Mouse (Mus musculus): Measurements from ENCODE around the gene Rpe. TPM values are rescaled to one million over a fixed set of nuclear protein-coding genes. Genes with fewer than 3 reads are reported as not detected.
"Not testable (repeated sequence)": the region's sequence is repeated elsewhere in the genome, so short reads cannot be mapped to it uniquely, and the experiment has no call there.

Gene Rpe
- polyA plus RNA-seq, 1 experiment from 2014 or later: 22.6 TPM

- ATAC-seq (ENCODE audit: low read depth): no peak
These were observed 8.3 kb upstream of the Rpe start for GRCm38 (mm10) chr1:66692308-66692707.

GRCm38 (mm10) chr1:66692780-66693392 is 7.7 kb upstream of the Rpe start:
- Histone ChIP-seq H3K4me2 (ENCODE audit: low read depth, low read length) (no peak overlapping the region), H3K4me3 (ENCODE audit: low read depth, low read length) (no peak overlapping the region), H3K27ac (ENCODE audit: low read length) (no peak overlapping the region), H3K27me3 (ENCODE audit: control insufficient read depth, insufficient read depth, low read depth, low read length) (no peaks in the 10 kb centered on the region), H3K9me3 (replicated peaks; ENCODE audit: control insufficient read depth, low read length) (no peaks in the 10 kb centered on the region), H3K36me3 (ENCODE audit: control insufficient read depth, insufficient read depth) (no peaks in the 10 kb centered on the region), H3K9ac (ENCODE audit: low read depth, low read length) (no peak overlapping the region), H3K4me1 (ENCODE audit: control insufficient read depth, low read depth, low read length) (no peaks in the 10 kb centered on the region)
- 72% methylated on average over 8 of the region's 8 CpGs for WGBS (ENCODE audit: insufficient replicate concordance)
- no peak for ATAC-seq (ENCODE audit: low read depth)

More at GRCm38 (mm10) chr1:66692308-66692707, 8.3 kb upstream of the Rpe start:
- Histone ChIP-seq H3K4me2 (ENCODE audit: low read depth, low read length) (no peak overlapping the region), H3K4me1 (ENCODE audit: control insufficient read depth, low read depth, low read length) (no peaks in the 10 kb centered on the region), H3K9me3 (replicated peaks; ENCODE audit: control insufficient read depth, low read length) (no peaks in the 10 kb centered on the region), H3K9ac (ENCODE audit: low read depth, low read length) (no peak overlapping the region), H3K4me3 (ENCODE audit: low read depth, low read length) (no peak overlapping the region), H3K27me3 (ENCODE audit: control insufficient read depth, insufficient read depth, low read depth, low read length) (no peaks in the 10 kb centered on the region), H3K27ac (ENCODE audit: low read length) (no peak overlapping the region), H3K36me3 (ENCODE audit: control insufficient read depth, insufficient read depth) (no peaks in the 10 kb centered on the region)
- 67% methylated on average over 1 of the region's 1 CpGs for WGBS (ENCODE audit: insufficient replicate concordance)

- no peak for ATAC-seq (ENCODE audit: low read depth)
- Histone ChIP-seq H3K4me2 (ENCODE audit: low read depth, low read length) (no peak overlapping the region), H3K4me1 (ENCODE audit: control insufficient read depth, low read depth, low read length) (no peaks in the 10 kb centered on the region), H3K36me3 (ENCODE audit: control insufficient read depth, insufficient read depth) (no peaks in the 10 kb centered on the region), H3K4me3 (ENCODE audit: low read depth, low read length) (no peak overlapping the region), H3K9me3 (replicated peaks; ENCODE audit: control insufficient read depth, low read length) (no peaks in the 10 kb centered on the region), H3K27ac (ENCODE audit: low read length) (no peak overlapping the region), H3K9ac (ENCODE audit: low read depth, low read length) (no peak overlapping the region), H3K27me3 (ENCODE audit: control insufficient read depth, insufficient read depth, low read depth, low read length) (no peaks in the 10 kb centered on the region)
- WGBS (ENCODE audit: insufficient replicate concordance): 24% methylated on average over 5 of the region's 5 CpGs
These were observed 6.4 kb upstream of the Rpe start for GRCm38 (mm10) chr1:66694266-66694665.

- H3K4me2 ChIP-seq (ENCODE audit: low read depth, low read length): no peak overlapping the region
- ATAC-seq (ENCODE audit: low read depth): no peak
- no peak overlapping the region for H3K27ac ChIP-seq (ENCODE audit: low read length)
- peaks cover 1% of the 10 kb centered on the region; the same call in 1 of the 2 replicates for H3K4me1 ChIP-seq (ENCODE audit: control insufficient read depth, low read depth, low read length)
- WGBS (ENCODE audit: insufficient replicate concordance): 61% methylated on average over 7 of the region's 7 CpGs
- no peak overlapping the region for H3K4me3 ChIP-seq (ENCODE audit: low read depth, low read length)
- H3K9me3 ChIP-seq (replicated peaks; ENCODE audit: control insufficient read depth, low read length): no peaks in the 10 kb centered on the region
- no peaks in the 10 kb centered on the region for H3K27me3 ChIP-seq (ENCODE audit: control insufficient read depth, insufficient read depth, low read depth, low read length)
- no peaks in the 10 kb centered on the region for H3K36me3 ChIP-seq (ENCODE audit: control insufficient read depth, insufficient read depth)
- no peak overlapping the region for H3K9ac ChIP-seq (ENCODE audit: low read depth, low read length)
These were observed 5.3 kb upstream of the Rpe start for GRCm38 (mm10) chr1:66695296-66695695.

DNA sequence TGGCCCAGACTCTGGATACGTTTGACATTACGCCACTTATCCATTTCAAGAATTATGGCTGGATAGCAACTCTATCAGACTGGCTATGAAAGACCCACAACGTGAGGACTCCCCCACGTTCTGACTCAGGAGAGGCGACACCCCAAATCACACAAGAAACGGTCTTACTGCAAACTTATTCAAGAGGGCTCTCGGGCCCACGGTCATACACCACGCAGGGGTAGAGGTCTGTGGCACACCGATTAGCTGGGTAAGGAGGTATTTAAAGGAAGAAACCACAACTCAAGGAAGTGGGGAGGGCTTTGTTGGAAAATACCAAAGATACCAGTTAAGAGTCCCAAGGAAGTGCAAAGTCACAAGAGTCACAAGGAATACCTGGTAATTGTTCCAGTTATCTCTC is 1.0 kb upstream of the Rpe start:
- H3K4me3 ChIP-seq (ENCODE audit: low read depth, low read length); H3K9me3 ChIP-seq (replicated peaks; ENCODE audit: control insufficient read depth, low read length); H3K9ac ChIP-seq (ENCODE audit: low read depth, low read length); H3K27me3 ChIP-seq (ENCODE audit: control insufficient read depth, insufficient read depth, low read depth, low read length); H3K4me2 ChIP-seq (ENCODE audit: low read depth, low read length); ATAC-seq (ENCODE audit: low read depth); H3K27ac ChIP-seq (ENCODE audit: low read length); H3K36me3 ChIP-seq (ENCODE audit: control insufficient read depth, insufficient read depth): not testable (repeated sequence)
- H3K4me1 ChIP-seq (ENCODE audit: control insufficient read depth, low read depth, low read length): peaks cover 18% of the 10 kb centered on the region
- 85% methylated on average over 10 of the region's 10 CpGs for WGBS (ENCODE audit: insufficient replicate concordance)

DNA sequence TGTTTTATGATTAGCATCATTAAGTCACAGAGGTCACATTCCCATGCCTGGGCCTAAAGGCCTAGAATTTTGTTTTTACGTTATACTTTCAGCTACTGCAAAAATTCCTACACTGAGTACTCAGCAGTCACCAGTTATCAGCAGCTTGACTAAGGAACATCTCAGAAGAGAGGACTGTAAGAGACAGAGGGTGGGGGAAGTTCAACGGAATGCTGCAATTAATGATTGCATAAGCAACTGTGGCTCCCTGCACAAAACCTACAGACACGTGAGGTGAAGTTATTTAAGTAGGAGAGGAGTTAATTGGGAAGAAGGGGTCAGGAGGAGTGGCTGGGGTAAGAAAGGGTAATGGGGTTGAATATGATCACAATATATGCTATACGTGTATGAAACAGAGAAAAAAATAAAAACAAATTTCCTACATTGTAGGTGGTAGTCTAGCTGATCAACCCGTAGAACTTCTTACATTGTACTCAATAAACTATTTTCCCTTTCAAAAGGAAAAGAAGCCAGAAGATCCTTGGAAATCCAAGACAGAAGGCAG is 410 bp upstream of the Rpe start:
- WGBS (ENCODE audit: insufficient replicate concordance): 55% methylated on average over 5 of the region's 5 CpGs
- Histone ChIP-seq H3K4me2 (ENCODE audit: low read depth, low read length) (peak overlapping the region; percentile 65), H3K36me3 (ENCODE audit: control insufficient read depth, insufficient read depth) (no peaks in the 10 kb centered on the region), H3K27me3 (ENCODE audit: control insufficient read depth, insufficient read depth, low read depth, low read length) (no peaks in the 10 kb centered on the region), H3K27ac (ENCODE audit: low read length) (no peak overlapping the region; the same call in 1 of the 2 replicates), H3K9me3 (replicated peaks; ENCODE audit: control insufficient read depth, low read length) (no peaks in the 10 kb centered on the region), H3K4me1 (ENCODE audit: control insufficient read depth, low read depth, low read length) (peaks cover 19% of the 10 kb centered on the region), H3K9ac (ENCODE audit: low read depth, low read length) (no peak overlapping the region), H3K4me3 (ENCODE audit: low read depth, low read length) (peak overlapping the region; percentile 92)
- no peak for ATAC-seq (ENCODE audit: low read depth)

DNA sequence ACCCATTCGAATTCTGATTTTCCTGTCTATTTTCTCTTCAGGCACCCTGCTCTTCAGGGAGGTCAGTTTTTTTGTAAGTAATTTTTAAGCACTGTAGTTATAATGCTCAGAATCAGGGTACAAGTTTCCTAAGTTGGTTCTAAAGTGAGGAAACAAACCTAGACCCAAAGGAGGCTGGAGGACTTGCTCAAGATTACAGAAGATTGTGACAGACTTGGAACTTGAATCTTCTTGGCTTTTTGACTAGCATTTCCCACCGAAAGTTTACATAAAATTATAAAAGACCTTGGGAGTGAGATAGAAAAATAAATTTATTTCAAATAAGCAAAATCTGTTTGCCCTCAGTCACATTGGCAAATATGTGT is 927 bp downstream of the Rpe start:
- H3K4me2 ChIP-seq (ENCODE audit: low read depth, low read length): peak overlapping the region; percentile 65
- 22% methylated on average over 2 of the region's 2 CpGs for WGBS (ENCODE audit: insufficient replicate concordance)

GRCm38 (mm10) chr1:66702623-66703345 is 2.2 kb downstream of the Rpe start:
- 0 out of 2 replicates have a peak, but pooled peaks have one; percentile 3 for ATAC-seq (ENCODE audit: low read depth)
- Histone ChIP-seq H3K9ac (ENCODE audit: low read depth, low read length) (no peak overlapping the region), H3K4me1 (ENCODE audit: control insufficient read depth, low read depth, low read length) (peaks cover 19% of the 10 kb centered on the region), H3K27me3 (ENCODE audit: control insufficient read depth, insufficient read depth, low read depth, low read length) (no peaks in the 10 kb centered on the region), H3K36me3 (ENCODE audit: control insufficient read depth, insufficient read depth) (peaks cover 6% of the 10 kb centered on the region; the same call in 1 of the 2 replicates), H3K9me3 (replicated peaks; ENCODE audit: control insufficient read depth, low read length) (no peaks in the 10 kb centered on the region), H3K27ac (ENCODE audit: low read length) (no peak overlapping the region), H3K4me2 (ENCODE audit: low read depth, low read length) (peak overlapping the region; percentile 65), H3K4me3 (ENCODE audit: low read depth, low read length) (peak overlapping the region; percentile 92)
- WGBS (ENCODE audit: insufficient replicate concordance): 30% methylated on average over 4 of the region's 4 CpGs

More for the DNA sequence above, 927 bp downstream of the Rpe start:
- H3K9ac ChIP-seq (ENCODE audit: low read depth, low read length): peak overlapping the region; percentile 89
- H3K36me3 ChIP-seq (ENCODE audit: control insufficient read depth, insufficient read depth): peaks cover 3% of the 10 kb centered on the region; the same call in 1 of the 2 replicates
- peaks cover 19% of the 10 kb centered on the region for H3K4me1 ChIP-seq (ENCODE audit: control insufficient read depth, low read depth, low read length)
- no peaks in the 10 kb centered on the region for H3K27me3 ChIP-seq (ENCODE audit: control insufficient read depth, insufficient read depth, low read depth, low read length)
- ATAC-seq (ENCODE audit: low read depth): no peak
- peak overlapping the region; percentile 82; the same call in 1 of the 2 replicates for H3K27ac ChIP-seq (ENCODE audit: low read length)
- no peaks in the 10 kb centered on the region for H3K9me3 ChIP-seq (replicated peaks; ENCODE audit: control insufficient read depth, low read length)
- H3K4me3 ChIP-seq (ENCODE audit: low read depth, low read length): peak overlapping the region; percentile 92

- 74% methylated on average over 6 of the region's 6 CpGs for WGBS (ENCODE audit: insufficient replicate concordance)
- Histone ChIP-seq H3K9ac (ENCODE audit: low read depth, low read length) (no peak overlapping the region), H3K36me3 (ENCODE audit: control insufficient read depth, insufficient read depth) (peaks cover 6% of the 10 kb centered on the region; the same call in 1 of the 2 replicates), H3K4me2 (ENCODE audit: low read depth, low read length) (no peak overlapping the region), H3K4me3 (ENCODE audit: low read depth, low read length) (no peak overlapping the region), H3K9me3 (replicated peaks; ENCODE audit: control insufficient read depth, low read length) (no peaks in the 10 kb centered on the region), H3K4me1 (ENCODE audit: control insufficient read depth, low read depth, low read length) (peaks cover 19% of the 10 kb centered on the region), H3K27me3 (ENCODE audit: control insufficient read depth, insufficient read depth, low read depth, low read length) (no peaks in the 10 kb centered on the region), H3K27ac (ENCODE audit: low read length) (no peak overlapping the region)
- no peak for ATAC-seq (ENCODE audit: low read depth)
These were observed 3.9 kb downstream of the Rpe start for GRCm38 (mm10) chr1:66704523-66704922.

Data from liver, embryonic 16.5 days (tissue).